Mouse (Mus musculus) kidney, adult 2 months (tissue): Measurements from ENCODE around the gene Serinc4. TPM values are rescaled to one million over a fixed set of nuclear protein-coding genes. Genes with fewer than 3 reads are reported as not detected.
"Not testable (repeated sequence)": the region's sequence is repeated elsewhere in the genome, so short reads cannot be mapped to it uniquely, and the experiment has no call there.

Source experiments
- DNase-seq: peaks from one replicate; pipeline ENCODE4 v3.0.0; 2021
- H3K27ac ChIP-seq: fragments of 200-500 bp; 2 replicates; pipeline ENCODE4 v1.5.1; 2012; ENCODE audit warnings: low read depth, low read length, control low read depth, inconsistent platforms; ENCODE audit not compliant: insufficient read depth
- H3K27me3 ChIP-seq: fragments of 200-500 bp; replicated peaks from 2 replicates; pipeline ENCODE4 v1.6.1; 2012; ENCODE audit warnings: mild to moderate bottlenecking, moderate library complexity, low read length, inconsistent platforms; ENCODE audit not compliant: control insufficient read depth, insufficient read depth
- H3K36me3 ChIP-seq: fragments of 200-500 bp; 2 replicates; pipeline ENCODE4 v1.6.1; 2012; ENCODE audit warnings: mild to moderate bottlenecking, moderate library complexity, low read length, inconsistent platforms; ENCODE audit not compliant: control insufficient read depth, insufficient read depth
- H3K4me1 ChIP-seq: fragments of 200-500 bp; 2 replicates; pipeline ENCODE4 v1.6.1; 2011; ENCODE audit warnings: low read length; ENCODE audit not compliant: control insufficient read depth, insufficient read depth
- H3K4me3 ChIP-seq: fragments of 200-500 bp; 2 replicates; pipeline ENCODE4 v1.5.1; 2011; ENCODE audit warnings: mild to moderate bottlenecking, low read depth, low read length, control low read depth; ENCODE audit not compliant: insufficient read depth
- CTCF ChIP-seq: fragments of 200-500 bp; conservative IDR thresholded peaks from 2 replicates; pipeline ENCODE4 v1.5.1; 2011; ENCODE audit warnings: low read depth, mild to moderate bottlenecking, control low read depth, low read length, moderate library complexity, mixed read lengths; ENCODE audit not compliant: insufficient read depth, insufficient read length
- POLR2A ChIP-seq: fragments of 200-500 bp; IDR thresholded peaks from one replicate; pipeline ENCODE4 v1.6.1; 2011; ENCODE audit warnings: low read depth, low read length, control low read depth
- WGBS: fragments of 180-500 bp; shearing (Covaris S2); methylation state at CpG from one replicate; pipeline ENCODE4 v1.1.7; 2018; 5-methylcytosine and 5-hydroxymethylcytosine counted together
- polyA plus RNA-seq: library from polyadenylated mRNA; depleted of rRNA; stranded (reverse); fragments of >200 nt; gene quantifications from 2 replicates; pipeline ENCODE4 v1.2.3, GENCODE M21; 2012; rRNA removed

The Serinc4 gene
- polyA plus RNA-seq = 0.44 and 0.54 TPM in 2 replicates

DNA sequence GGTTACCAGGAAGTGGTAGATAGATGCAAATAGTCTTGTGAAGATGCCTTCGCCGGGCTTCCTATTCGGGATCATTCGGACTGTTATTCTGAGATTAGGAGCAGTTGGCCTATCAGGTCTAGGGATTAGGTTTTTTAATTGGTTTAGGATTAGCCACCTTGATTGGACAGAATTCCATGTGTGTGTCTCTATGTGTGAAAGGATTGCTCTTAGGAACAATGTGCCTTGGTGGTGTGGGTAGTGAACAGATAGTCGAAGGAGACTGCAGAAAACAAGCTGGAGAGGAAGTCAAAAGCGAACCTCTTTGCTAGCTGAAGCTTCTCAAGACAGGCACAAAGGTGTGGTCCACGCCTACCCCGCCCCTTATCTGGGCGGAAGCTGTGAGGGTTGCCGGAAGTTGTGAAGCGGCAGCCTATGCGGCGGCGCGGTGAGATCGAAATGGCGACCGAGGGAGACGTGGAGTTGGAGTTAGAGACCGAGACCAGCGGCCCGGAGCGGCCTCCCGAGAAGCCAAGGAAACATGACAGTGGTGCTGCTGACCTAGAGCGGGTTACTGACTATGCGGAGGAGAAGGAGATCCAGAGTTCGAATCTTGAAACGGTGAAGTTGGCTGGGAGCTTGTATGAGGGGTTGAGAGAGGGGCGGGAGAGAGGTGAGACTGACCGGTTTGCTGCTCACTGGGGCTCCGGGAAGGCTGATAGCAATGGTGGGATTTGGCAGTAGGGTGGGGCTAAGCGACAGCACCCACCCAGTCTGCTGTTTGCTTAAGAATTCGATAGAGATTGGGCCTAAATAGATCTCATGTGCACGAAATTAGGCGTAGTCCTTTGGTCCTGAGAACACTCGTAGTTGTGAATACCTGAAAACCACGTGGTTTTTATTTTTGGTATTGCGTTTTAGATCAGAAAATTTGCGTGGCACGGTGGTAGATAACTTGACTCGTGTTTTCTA lies at the start of gene Serinc4:
Serinc4 (minus strand) TSS at position 90 of the 951 bp plus-strand sequence.
- DNase-seq = peak; percentile 91
- H3K4me3 ChIP-seq = peak within 1 kb of the TSS; percentile 74
- H3K36me3 ChIP-seq = no peaks in the 10 kb centered on the region; the same call in 1 of the 2 replicates
- peak within 1 kb of the TSS; percentile 33; the same call in 1 of the 2 replicates for H3K27ac ChIP-seq
- no peak for TF ChIP-seq CTCF
- TF ChIP-seq POLR2A = peak; percentile 77
- 4% methylated on average over 41 of the region's 41 CpGs for WGBS
- no peaks in the 10 kb centered on the region for H3K27me3 ChIP-seq
- H3K4me1 ChIP-seq = peaks cover 10% of the 10 kb centered on the region; the same call in 1 of the 2 replicates

DNA sequence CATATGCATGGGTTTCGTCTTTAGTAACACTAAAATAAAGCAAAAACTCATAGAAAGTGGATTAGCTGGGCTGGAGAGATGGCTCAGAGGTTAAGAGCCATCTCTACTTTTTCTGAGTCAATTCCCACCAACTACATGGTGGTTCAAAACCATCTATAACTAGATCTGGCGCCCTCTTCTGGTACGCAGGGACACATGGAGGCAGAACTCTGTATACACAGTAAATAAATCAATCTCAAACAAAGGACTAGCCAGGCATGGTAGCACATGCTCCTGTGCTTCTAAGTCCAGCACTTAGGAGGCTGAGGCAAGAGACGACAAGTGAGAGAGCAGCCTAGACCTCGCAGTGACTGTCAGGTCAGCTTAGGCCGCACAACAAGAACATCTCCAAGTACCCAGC lies 45.0 kb upstream of the Serinc4 start:
- not testable (repeated sequence) for H3K4me3 ChIP-seq, DNase-seq, H3K4me1 ChIP-seq, H3K36me3 ChIP-seq, H3K27ac ChIP-seq, H3K27me3 ChIP-seq
- 88% methylated on average over 3 of the region's 6 CpGs for WGBS

DNA sequence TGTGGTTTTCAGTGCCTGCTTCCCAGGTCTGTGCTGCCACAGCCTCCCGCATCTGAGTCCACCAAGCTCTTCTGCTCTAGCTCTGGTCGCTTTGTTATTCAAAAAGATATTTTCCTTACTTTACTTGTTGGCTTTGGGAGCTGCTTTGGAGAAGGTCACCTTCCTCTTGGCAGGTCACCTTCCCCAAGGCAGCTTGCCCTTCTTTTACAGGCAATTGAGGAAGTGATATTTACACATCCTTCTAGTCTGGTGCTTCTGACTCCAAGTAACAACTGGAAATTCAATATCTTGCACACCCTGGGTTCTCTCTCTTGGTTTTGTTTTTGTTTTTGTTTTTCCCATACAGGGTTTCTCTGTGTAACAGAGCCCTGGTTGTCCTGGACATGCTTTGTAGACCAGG lies 27.8 kb upstream of the Serinc4 start:
- H3K27me3 ChIP-seq, H3K4me1 ChIP-seq, DNase-seq, H3K36me3 ChIP-seq, H3K27ac ChIP-seq, H3K4me3 ChIP-seq: not testable (repeated sequence)
- WGBS = 96% methylated on average over 2 of the region's 2 CpGs

DNA sequence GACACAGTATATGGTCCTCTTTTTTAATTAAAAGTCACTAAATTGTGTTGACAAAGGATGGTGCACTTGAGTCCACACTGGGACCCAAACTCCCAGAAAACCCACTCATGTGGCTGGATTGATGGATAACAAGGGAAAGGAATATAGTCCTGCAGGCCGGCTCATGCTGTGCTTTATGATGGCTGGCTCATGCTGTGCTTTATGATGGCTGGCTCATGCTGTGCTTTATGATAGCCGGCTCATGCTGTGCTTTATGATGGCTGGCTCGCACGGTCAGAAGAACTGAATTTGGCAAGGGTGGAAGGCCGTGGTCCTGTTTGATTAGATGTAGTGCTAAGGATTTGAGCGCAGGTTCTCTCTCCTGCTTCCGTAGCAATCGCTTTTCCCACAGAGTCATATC lies 27.0 kb upstream of the Serinc4 start:
- H3K36me3 ChIP-seq = no peaks in the 10 kb centered on the region

DNA sequence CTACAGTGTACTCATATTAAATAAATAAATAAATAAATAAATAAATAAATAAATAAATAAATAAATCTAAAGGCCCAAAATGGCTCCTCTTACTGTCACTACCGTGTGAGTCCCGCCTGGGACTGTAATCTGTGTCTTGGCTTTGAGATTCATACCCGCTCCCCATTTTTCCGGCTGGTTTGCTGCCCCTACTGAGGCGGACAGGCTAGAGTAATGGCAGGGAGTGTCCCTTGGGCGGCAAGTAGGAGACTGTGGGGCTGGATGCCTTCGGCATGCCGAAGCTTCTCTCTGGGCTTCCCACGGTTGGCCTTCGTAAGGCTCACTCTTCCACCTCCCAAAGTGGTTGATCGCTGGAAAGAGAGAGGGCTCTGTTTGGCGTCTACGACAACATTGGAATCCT lies 24.3 kb upstream of the Serinc4 start:
- not testable (repeated sequence) for H3K4me1 ChIP-seq, H3K27ac ChIP-seq, H3K4me3 ChIP-seq, H3K27me3 ChIP-seq, DNase-seq, H3K36me3 ChIP-seq
- 82% methylated on average over 13 of the region's 13 CpGs for WGBS

More for the DNA sequence above, 27.0 kb upstream of the Serinc4 start:
- Histone ChIP-seq H3K4me1 (no peaks in the 10 kb centered on the region), H3K27ac (no peak overlapping the region), H3K4me3 (no peak overlapping the region), H3K27me3 (no peaks in the 10 kb centered on the region)
- no peak for TF ChIP-seq POLR2A
- 48% methylated on average over 8 of the region's 8 CpGs for WGBS
- no peak for DNase-seq

DNA sequence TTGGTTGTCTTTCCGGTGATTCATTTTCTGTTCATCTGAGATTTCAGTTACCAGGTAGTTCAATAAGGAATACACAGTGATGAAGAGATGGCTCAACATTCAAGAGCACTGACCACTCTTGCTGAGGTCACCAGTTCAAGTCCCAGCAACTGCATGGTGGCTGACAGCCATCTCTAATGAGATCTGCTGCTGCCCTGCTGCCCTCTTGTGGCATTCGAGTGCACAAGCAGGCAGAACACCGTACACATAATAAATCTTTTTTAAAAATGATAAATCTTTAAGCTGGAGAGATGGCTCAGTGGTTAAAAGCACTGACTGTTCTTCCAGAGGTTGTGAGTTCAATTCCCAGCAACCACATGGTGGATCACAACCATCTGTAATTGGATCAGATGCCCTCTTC lies 23.9 kb upstream of the Serinc4 start:
- 44% methylated on average over 3 of the region's 3 CpGs for WGBS

DNA sequence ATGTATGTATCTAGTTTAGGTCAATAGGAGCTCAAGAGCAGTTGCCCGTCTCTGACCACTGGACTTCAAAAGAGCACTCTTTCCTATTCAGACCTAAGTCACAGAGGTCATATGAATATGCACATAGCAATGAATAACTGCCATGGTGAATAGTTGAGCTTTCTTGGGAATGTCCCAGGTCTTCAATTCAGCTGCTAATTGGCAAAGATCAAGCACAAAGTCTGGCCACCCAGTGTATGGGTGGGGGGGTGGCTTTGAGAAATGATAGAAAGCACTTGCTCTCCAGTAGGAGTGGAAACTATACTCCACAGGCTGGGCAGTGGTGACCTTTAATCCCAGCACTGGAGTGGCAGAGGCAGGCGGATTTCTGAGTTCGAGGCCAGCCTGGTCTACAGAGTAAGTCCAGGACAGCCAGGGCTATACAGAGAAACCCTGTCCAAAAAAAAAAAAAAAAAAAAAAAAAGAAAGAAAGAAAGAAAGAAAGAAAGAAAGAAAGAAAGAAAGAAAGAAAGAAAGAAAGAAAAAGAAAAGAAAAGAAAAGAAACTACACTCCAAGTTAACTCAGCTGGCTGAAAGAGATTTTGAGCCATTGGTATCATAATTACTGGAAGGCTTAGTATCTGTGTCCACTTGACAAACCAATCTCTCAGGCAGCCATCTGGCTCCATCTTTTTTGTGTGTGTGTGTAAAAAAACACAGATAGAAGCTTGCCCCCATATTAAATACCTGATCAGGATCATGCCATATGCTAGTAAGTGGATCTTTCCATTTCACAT lies 21.1 kb upstream of the Serinc4 start:
- no peaks in the 10 kb centered on the region for H3K4me1 ChIP-seq
- H3K27me3 ChIP-seq = no peaks in the 10 kb centered on the region
- H3K4me3 ChIP-seq = no peak overlapping the region
- no peaks in the 10 kb centered on the region for H3K36me3 ChIP-seq
- DNase-seq = no peak
- no peak overlapping the region for H3K27ac ChIP-seq
- TF ChIP-seq POLR2A (no peak), CTCF (no peak)
- WGBS = 96% methylated on average over 3 of the region's 3 CpGs

More for the DNA sequence above, 23.9 kb upstream of the Serinc4 start:
- TF ChIP-seq CTCF (peak; percentile 78), POLR2A (no peak)
- DNase-seq = peak; percentile 42
- H3K4me3 ChIP-seq = no peak overlapping the region
- no peaks in the 10 kb centered on the region for H3K27me3 ChIP-seq
- H3K36me3 ChIP-seq = no peaks in the 10 kb centered on the region
- H3K27ac ChIP-seq = no peak overlapping the region
- no peaks in the 10 kb centered on the region for H3K4me1 ChIP-seq

DNA sequence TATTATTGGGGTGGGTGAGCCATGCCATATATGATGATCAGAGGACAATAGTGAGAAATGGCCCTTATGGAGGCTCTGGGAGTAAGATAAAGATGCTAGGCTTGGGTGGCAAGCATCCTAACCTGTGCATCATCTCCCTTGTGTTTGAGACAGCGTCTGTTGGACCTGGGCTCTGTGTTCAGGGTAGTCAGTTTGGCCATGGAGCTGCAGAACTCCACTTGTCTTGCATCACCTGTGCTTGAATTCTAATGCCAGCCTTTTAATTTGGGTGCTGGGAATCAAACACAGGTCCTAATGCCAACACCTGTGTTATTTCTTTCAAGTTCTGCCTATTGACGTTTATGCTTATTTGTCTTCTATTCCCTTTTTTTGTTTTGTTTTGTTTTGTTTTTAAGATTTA lies 18.7 kb upstream of the Serinc4 start:
- not testable (repeated sequence) for H3K4me3 ChIP-seq, H3K36me3 ChIP-seq, DNase-seq, H3K4me1 ChIP-seq, H3K27ac ChIP-seq, H3K27me3 ChIP-seq
- 92% methylated on average over 2 of the region's 2 CpGs for WGBS
